Mouse (Mus musculus) lung, adult 2 months (tissue): ENCODE results near the gene Ggta1.

Source experiments
- CTCF ChIP-seq: fragments of 200-500 bp; IDR thresholded peaks from 2 replicates; pipeline ENCODE4 v1.5.1; 2011; ENCODE audit warnings: mild to moderate bottlenecking, low read length, control low read depth; ENCODE audit not compliant: insufficient read depth
- POLR2A ChIP-seq: fragments of 200-500 bp; IDR thresholded peaks from 2 replicates; pipeline ENCODE4 v1.6.1; 2011; ENCODE audit warnings: low read depth, mild to moderate bottlenecking, control low read depth, low read length, borderline replicate concordance; ENCODE audit errors: extremely low read depth

GRCm38 (mm10) chr2:35448914-35449670 lies 13.9 kb downstream of the Ggta1 start:
- TF ChIP-seq CTCF (no peak), POLR2A (no peak)
